Mouse (Mus musculus) ES-E14 (cell line): Measurements from ENCODE around the gene Zcchc24.

Experiments used
- HCFC1 ChIP-seq: IDR thresholded peaks from 2 replicates; pipeline ENCODE4 v1.6.1; 2012; ENCODE audit warnings: low read length, inconsistent platforms, borderline replicate concordance; ENCODE audit not compliant: insufficient read depth
- MAFK ChIP-seq: IDR thresholded peaks from 2 replicates; pipeline ENCODE4 v1.6.1; 2014; ENCODE audit warnings: mild to moderate bottlenecking, low read depth, low read length, inconsistent platforms; ENCODE audit not compliant: insufficient read depth
- ZNF384 ChIP-seq: IDR thresholded peaks from 2 replicates; pipeline ENCODE4 v1.6.1; 2012; ENCODE audit warnings: low read depth, low read length, inconsistent platforms

DNA sequence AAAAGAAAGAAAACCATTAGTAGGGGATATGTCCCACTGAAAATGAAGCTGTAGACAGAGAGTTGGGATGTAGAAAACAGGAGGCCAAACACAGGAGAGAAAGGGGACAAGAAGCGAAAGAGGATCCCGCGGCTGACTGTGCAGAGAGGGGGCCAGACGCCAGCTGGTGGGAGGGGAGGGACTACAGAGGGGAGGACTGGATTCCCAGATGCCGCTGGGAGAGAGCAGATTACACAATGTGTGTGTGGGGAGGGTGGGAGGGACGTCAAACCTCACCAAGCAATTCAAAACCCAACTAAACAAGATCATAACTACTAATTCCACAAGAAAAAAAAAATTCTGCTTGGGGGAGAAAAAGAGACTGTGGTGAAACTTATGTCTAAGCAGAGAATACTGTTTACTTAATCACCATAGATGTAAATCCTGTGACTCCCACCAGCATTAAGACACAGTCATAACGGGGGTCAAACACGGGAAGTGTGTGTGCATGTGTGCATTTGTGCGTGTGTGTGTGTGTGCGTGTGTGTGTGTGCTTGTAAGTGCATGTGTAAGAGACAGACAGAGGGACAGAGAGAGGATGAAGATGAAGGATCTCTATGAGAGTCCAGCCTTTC, 26.8 kb upstream of the Zcchc24 start:
- TF ChIP-seq MAFK (no peak), ZNF384 (no peak), HCFC1 (no peak)
